Mouse (Mus musculus) kidney, embryonic 15.5 days (tissue): Measurements from ENCODE around the gene Rbfox1. TPM values are rescaled to one million over a fixed set of nuclear protein-coding genes. Genes with fewer than 3 reads are reported as not detected.

Experiments
- ATAC-seq: fragments of 200-750 bp; cut with Nextera tagmentation; replicated peaks from 2 replicates; pipeline ENCODE4 v1.8.0; 2017; ENCODE audit warnings: moderate TSS enrichment; ENCODE audit not compliant: low FRiP score
- H3K27ac ChIP-seq: fragments of 300-500 bp; sonication (generic); 2 replicates; pipeline ENCODE4 v1.5.1; 2015; ENCODE audit warnings: mild to moderate bottlenecking, inconsistent platforms
- H3K27me3 ChIP-seq: fragments of 300-500 bp; sonication (generic); 2 replicates; pipeline ENCODE4 v1.6.1; 2015; ENCODE audit warnings: inconsistent platforms
- H3K36me3 ChIP-seq: fragments of 300-500 bp; sonication (generic); 2 replicates; pipeline ENCODE4 v1.6.1; 2015; ENCODE audit warnings: inconsistent platforms
- H3K4me1 ChIP-seq: fragments of 300-500 bp; sonication (generic); 2 replicates; pipeline ENCODE4 v1.6.1; 2015; ENCODE audit warnings: inconsistent platforms
- H3K4me2 ChIP-seq: fragments of 300-500 bp; sonication (generic); 2 replicates; pipeline ENCODE4 v1.6.1; 2015; ENCODE audit warnings: moderate library complexity, mild to moderate bottlenecking, inconsistent platforms
- H3K4me3 ChIP-seq: fragments of 300-500 bp; sonication (generic); replicated peaks from 2 replicates; pipeline ENCODE4 v1.5.1; 2015; ENCODE audit warnings: mild to moderate bottlenecking, inconsistent platforms
- H3K9ac ChIP-seq: fragments of 300-500 bp; sonication (generic); 2 replicates; pipeline ENCODE4 v1.6.1; 2015; ENCODE audit warnings: mild to moderate bottlenecking, inconsistent platforms
- H3K9me3 ChIP-seq: fragments of 300-500 bp; sonication (generic); replicated peaks from 2 replicates; pipeline ENCODE4 v1.6.1; 2016; ENCODE audit warnings: inconsistent platforms
- WGBS: fragments of 180-500 bp; shearing (Covaris S2); methylation state at CpG from one replicate; pipeline ENCODE4 v1.1.7; 2015; ENCODE audit warnings: mixed read lengths; 5-methylcytosine and 5-hydroxymethylcytosine counted together
- polyA plus RNA-seq: library from polyadenylated mRNA; unstranded; fragments of >200 nt; fragmentation: Nextera tagmentation; extraction: Ambion mirVana; gene quantifications from 2 replicates; pipeline ENCODE4 v1.2.1, GENCODE M21; 2015

The Rbfox1 gene
- polyA plus RNA-seq, 1 experiment from 2014 or later = 6.7 TPM

GRCm38 (mm10) chr16:6100421-6100877, 215.3 kb downstream of the Rbfox1 start:
- H3K4me3 ChIP-seq = no peak overlapping the region
- H3K4me2 ChIP-seq = no peak overlapping the region
- no peak overlapping the region for H3K9ac ChIP-seq
- H3K36me3 ChIP-seq = no peaks in the 10 kb centered on the region
- H3K27me3 ChIP-seq = no peaks in the 10 kb centered on the region
- no peak for ATAC-seq
- H3K27ac ChIP-seq = no peak overlapping the region
- H3K4me1 ChIP-seq = no peaks in the 10 kb centered on the region
- H3K9me3 ChIP-seq = no peaks in the 10 kb centered on the region
- 66% methylated on average over 5 of the region's 5 CpGs for WGBS

- Histone ChIP-seq H3K4me2 (no peak overlapping the region), H3K9ac (no peak overlapping the region), H3K4me1 (no peaks in the 10 kb centered on the region), H3K36me3 (no peaks in the 10 kb centered on the region), H3K4me3 (no peak overlapping the region), H3K9me3 (no peaks in the 10 kb centered on the region), H3K27me3 (no peaks in the 10 kb centered on the region), H3K27ac (no peak overlapping the region)
- 92% methylated on average over 2 of the region's 2 CpGs for WGBS
- no peak for ATAC-seq
Measured at GRCm38 (mm10) chr16:6103713-6104112, 218.6 kb downstream of the Rbfox1 start.

GRCm38 (mm10) chr16:6110121-6110520, 225.0 kb downstream of the Rbfox1 start:
- H3K27me3 ChIP-seq = no peaks in the 10 kb centered on the region
- no peak for ATAC-seq
- WGBS = 88% methylated on average over 3 of the region's 3 CpGs

GRCm38 (mm10) chr16:6113836-6114475, 228.8 kb downstream of the Rbfox1 start:
- Histone ChIP-seq H3K27ac (no peak overlapping the region), H3K4me3 (no peak overlapping the region), H3K27me3 (no peaks in the 10 kb centered on the region), H3K9ac (no peak overlapping the region), H3K36me3 (no peaks in the 10 kb centered on the region), H3K9me3 (no peaks in the 10 kb centered on the region), H3K4me2 (no peak overlapping the region), H3K4me1 (no peaks in the 10 kb centered on the region)
- 57% methylated on average over 5 of the region's 5 CpGs for WGBS
- ATAC-seq = no peak

More at GRCm38 (mm10) chr16:6110121-6110520, 225.0 kb downstream of the Rbfox1 start:
- no peaks in the 10 kb centered on the region for H3K4me1 ChIP-seq
- no peak overlapping the region for H3K27ac ChIP-seq
- H3K4me3 ChIP-seq = no peak overlapping the region
- no peak overlapping the region for H3K4me2 ChIP-seq
- no peaks in the 10 kb centered on the region for H3K9me3 ChIP-seq
- H3K9ac ChIP-seq = no peak overlapping the region
- no peaks in the 10 kb centered on the region for H3K36me3 ChIP-seq

- ATAC-seq = no peak
- H3K4me3 ChIP-seq = no peak overlapping the region
- H3K9ac ChIP-seq = no peak overlapping the region
- H3K4me1 ChIP-seq = no peaks in the 10 kb centered on the region
- H3K4me2 ChIP-seq = no peak overlapping the region
- WGBS = 41% methylated on average over 1 of the region's 1 CpGs
- no peak overlapping the region for H3K27ac ChIP-seq
- H3K9me3 ChIP-seq = no peaks in the 10 kb centered on the region
- H3K27me3 ChIP-seq = no peaks in the 10 kb centered on the region
- no peaks in the 10 kb centered on the region for H3K36me3 ChIP-seq
Measured at GRCm38 (mm10) chr16:6119472-6119871, 234.3 kb downstream of the Rbfox1 start.

- Histone ChIP-seq H3K9me3 (no peaks in the 10 kb centered on the region), H3K36me3 (no peaks in the 10 kb centered on the region), H3K27ac (no peak overlapping the region), H3K4me2 (no peak overlapping the region), H3K9ac (no peak overlapping the region), H3K27me3 (no peaks in the 10 kb centered on the region), H3K4me1 (no peaks in the 10 kb centered on the region), H3K4me3 (no peak overlapping the region)
- no peak for ATAC-seq
- WGBS = 88% methylated on average over 4 of the region's 4 CpGs
Measured at GRCm38 (mm10) chr16:6121232-6121631, 236.1 kb downstream of the Rbfox1 start.

GRCm38 (mm10) chr16:6122859-6123258, 237.7 kb downstream of the Rbfox1 start:
- no peak overlapping the region for H3K27ac ChIP-seq
- no peaks in the 10 kb centered on the region for H3K36me3 ChIP-seq
- H3K4me3 ChIP-seq = no peak overlapping the region
- H3K27me3 ChIP-seq = no peaks in the 10 kb centered on the region
- H3K9ac ChIP-seq = no peak overlapping the region
- H3K4me1 ChIP-seq = no peaks in the 10 kb centered on the region
- 97% methylated on average over 22 of the region's 22 CpGs for WGBS
- H3K4me2 ChIP-seq = no peak overlapping the region
- no peak for ATAC-seq
- H3K9me3 ChIP-seq = no peaks in the 10 kb centered on the region

GRCm38 (mm10) chr16:6128314-6128713, 243.2 kb downstream of the Rbfox1 start:
- no peak overlapping the region for H3K27ac ChIP-seq
- WGBS = 69% methylated on average over 5 of the region's 5 CpGs
- H3K9me3 ChIP-seq = no peaks in the 10 kb centered on the region
- H3K9ac ChIP-seq = no peak overlapping the region
- no peak for ATAC-seq
- no peaks in the 10 kb centered on the region for H3K27me3 ChIP-seq
- H3K4me1 ChIP-seq = no peaks in the 10 kb centered on the region
- no peaks in the 10 kb centered on the region for H3K36me3 ChIP-seq
- no peak overlapping the region for H3K4me2 ChIP-seq
- H3K4me3 ChIP-seq = no peak overlapping the region

- Histone ChIP-seq H3K36me3 (no peaks in the 10 kb centered on the region), H3K9me3 (no peaks in the 10 kb centered on the region), H3K4me2 (no peak overlapping the region), H3K4me1 (no peaks in the 10 kb centered on the region), H3K27ac (no peak overlapping the region), H3K9ac (no peak overlapping the region), H3K4me3 (no peak overlapping the region), H3K27me3 (no peaks in the 10 kb centered on the region)
- 89% methylated on average over 7 of the region's 7 CpGs for WGBS
- no peak for ATAC-seq
Measured at GRCm38 (mm10) chr16:6135016-6135415, 249.9 kb downstream of the Rbfox1 start.

GRCm38 (mm10) chr16:6139432-6139831, 254.3 kb downstream of the Rbfox1 start:
- no peak for ATAC-seq
- WGBS = 86% methylated on average over 1 of the region's 1 CpGs
- no peak overlapping the region for H3K27ac ChIP-seq
- no peaks in the 10 kb centered on the region for H3K9me3 ChIP-seq
- H3K27me3 ChIP-seq = no peaks in the 10 kb centered on the region
- no peaks in the 10 kb centered on the region for H3K4me1 ChIP-seq
- no peak overlapping the region for H3K4me2 ChIP-seq
- no peak overlapping the region for H3K9ac ChIP-seq
- no peak overlapping the region for H3K4me3 ChIP-seq
- H3K36me3 ChIP-seq = no peaks in the 10 kb centered on the region

GRCm38 (mm10) chr16:6147957-6148356, 262.8 kb downstream of the Rbfox1 start:
- Histone ChIP-seq H3K4me2 (no peak overlapping the region), H3K36me3 (no peaks in the 10 kb centered on the region), H3K27ac (no peak overlapping the region), H3K4me1 (no peaks in the 10 kb centered on the region), H3K4me3 (no peak overlapping the region), H3K27me3 (no peaks in the 10 kb centered on the region), H3K9me3 (no peaks in the 10 kb centered on the region), H3K9ac (no peak overlapping the region)
- ATAC-seq = no peak
- 80% methylated on average over 7 of the region's 7 CpGs for WGBS

GRCm38 (mm10) chr16:6149345-6149744, 264.2 kb downstream of the Rbfox1 start:
- H3K9me3 ChIP-seq = no peaks in the 10 kb centered on the region
- H3K4me2 ChIP-seq = no peak overlapping the region
- no peak overlapping the region for H3K9ac ChIP-seq
- no peak overlapping the region for H3K27ac ChIP-seq
- WGBS = 75% methylated on average over 4 of the region's 4 CpGs
- H3K4me3 ChIP-seq = no peak overlapping the region
- no peaks in the 10 kb centered on the region for H3K27me3 ChIP-seq
- H3K4me1 ChIP-seq = no peaks in the 10 kb centered on the region
- ATAC-seq = no peak
- no peaks in the 10 kb centered on the region for H3K36me3 ChIP-seq

GRCm38 (mm10) chr16:6155556-6155955, 270.4 kb downstream of the Rbfox1 start:
- Histone ChIP-seq H3K4me2 (no peak overlapping the region), H3K9ac (no peak overlapping the region), H3K9me3 (no peaks in the 10 kb centered on the region), H3K27me3 (no peaks in the 10 kb centered on the region), H3K4me3 (no peak overlapping the region), H3K36me3 (no peaks in the 10 kb centered on the region), H3K4me1 (no peaks in the 10 kb centered on the region), H3K27ac (no peak overlapping the region)
- no peak for ATAC-seq
- 36% methylated on average over 2 of the region's 2 CpGs for WGBS
